Mouse (Mus musculus) heart, postnatal 0 days (tissue): ENCODE data around the gene Ermap. TPM values are rescaled to one million over a fixed set of nuclear protein-coding genes. Genes with fewer than 3 reads are reported as not detected.

Source experiments
- ATAC-seq: fragments of 200-750 bp; cut with Nextera tagmentation; 2 replicates; pipeline ENCODE4 v1.8.0; 2017; ENCODE audit warnings: low read depth, moderate number of reproducible peaks, moderate library complexity; ENCODE audit not compliant: insufficient read depth
- DNase-seq: peaks from one replicate; pipeline ENCODE4 v3.0.0-alpha.2; 2016; ENCODE audit warnings: low spot score
- H3K27ac ChIP-seq: fragments of 300-500 bp; sonication (generic); 2 replicates; pipeline ENCODE4 v1.5.1; 2014; ENCODE audit warnings: low read depth, mild to moderate bottlenecking
- H3K27me3 ChIP-seq: fragments of 300-500 bp; sonication (generic); 2 replicates; pipeline ENCODE4 v1.6.1; 2014; ENCODE audit warnings: low read length, mixed read lengths; ENCODE audit not compliant: control insufficient read depth, insufficient read depth
- H3K36me3 ChIP-seq: fragments of 300-500 bp; sonication (generic); replicated peaks from 2 replicates; pipeline ENCODE4 v1.6.1; 2014; ENCODE audit warnings: low read length, mixed read lengths; ENCODE audit not compliant: control insufficient read depth, insufficient read depth
- H3K4me1 ChIP-seq: fragments of 300-500 bp; sonication (generic); 2 replicates; pipeline ENCODE4 v1.6.1; 2014; ENCODE audit warnings: antibody characterized with exemption; ENCODE audit not compliant: control insufficient read depth, insufficient read depth
- H3K4me2 ChIP-seq: fragments of 300-500 bp; sonication (generic); 2 replicates; pipeline ENCODE4 v1.6.1; 2014; ENCODE audit warnings: low read depth, mild to moderate bottlenecking, low read length, moderate library complexity
- H3K4me3 ChIP-seq: fragments of 300-500 bp; sonication (generic); 2 replicates; pipeline ENCODE4 v1.5.1; 2014; ENCODE audit warnings: low read depth, low read length
- H3K9ac ChIP-seq: fragments of 300-500 bp; sonication (generic); replicated peaks from 2 replicates; pipeline ENCODE4 v1.6.1; 2014; ENCODE audit warnings: low read depth, low read length, mixed read lengths
- H3K9me3 ChIP-seq: fragments of 300-500 bp; sonication (generic); replicated peaks from 2 replicates; pipeline ENCODE4 v1.6.1; 2016; ENCODE audit warnings: low read length; ENCODE audit not compliant: control insufficient read depth
- CTCF ChIP-seq: IDR thresholded peaks from 2 replicates; pipeline ENCODE4 v1.5.1; 2016; ENCODE audit warnings: antibody characterized with exemption, control low read depth, low read depth
- EP300 ChIP-seq: IDR thresholded peaks from 2 replicates; pipeline ENCODE4 v1.6.1; 2016; ENCODE audit warnings: antibody characterized with exemption, low read depth
- WGBS: fragments of 180-500 bp; shearing (Covaris S2); extraction: QIAGEN DNeasy Blood & Tissue Kit; methylation state at CpG from one replicate; pipeline ENCODE4 v1.1.7; 2014; 5-methylcytosine and 5-hydroxymethylcytosine counted together
- microRNA counts: library from miRNA; unstranded; fragments of <30 nt; microRNA quantifications from one replicate; lab custom pipeline; 2015
- microRNA-seq: library from miRNA; unstranded; fragments of <30 nt; microRNA quantifications from one replicate; pipeline ENCODE4, GENCODE M21; 2016
- polyA plus RNA-seq: library from polyadenylated mRNA; unstranded; fragments of >200 nt; fragmentation: Nextera tagmentation; extraction: Ambion mirVana; gene quantifications from 2 replicates; pipeline ENCODE4 v1.2.1, GENCODE M21; 2015
- total RNA-seq: library from RNA; depleted of rRNA; stranded (reverse); fragments of >200 nt; gene quantifications from 2 replicates; pipeline ENCODE4 v1.2.3, GENCODE M21; 2014; ENCODE audit warnings: low replicate concordance; rRNA removed

Gene Ermap
- total and polyA plus RNA-seq, 2 experiments from 2014 or later: 0.57 TPM; not detected in 1

- DNase-seq (no peak), ATAC-seq (no peak)
- Histone ChIP-seq H3K27me3 (no peaks in the 10 kb centered on the region), H3K36me3 (peaks cover 20% of the 10 kb centered on the region), H3K27ac (peak overlapping the region; percentile 36; the same call in 1 of the 2 replicates), H3K4me1 (peaks cover 40% of the 10 kb centered on the region), H3K9ac (no peak overlapping the region), H3K4me3 (no peak overlapping the region), H3K9me3 (no peaks in the 10 kb centered on the region), H3K4me2 (no peak overlapping the region)
- WGBS: 60% methylated on average over 6 of the region's 6 CpGs
- TF ChIP-seq EP300 (no peak), CTCF (no peak)
Measured at GRCm38 (mm10) chr4:119127229-119127628, 62.6 kb downstream of the Ermap start.

GRCm38 (mm10) chr4:119125577-119126270 lies 64.1 kb downstream of the Ermap start:
- Histone ChIP-seq H3K9ac (no peak overlapping the region), H3K27me3 (no peaks in the 10 kb centered on the region), H3K27ac (peak overlapping the region; percentile 54; the same call in 1 of the 2 replicates), H3K9me3 (no peaks in the 10 kb centered on the region), H3K4me3 (no peak overlapping the region), H3K36me3 (0 out of 2 replicates have a peak, but pooled peaks cover 8% of the 10 kb centered on the region), H3K4me1 (peaks cover 48% of the 10 kb centered on the region), H3K4me2 (no peak overlapping the region)
- WGBS: 54% methylated on average over 9 of the region's 9 CpGs
- TF ChIP-seq EP300 (no peak), CTCF (no peak)
- DNase-seq (no peak), ATAC-seq (no peak)

MicroRNA genes within 50 kb of the gene (microRNA counts, 519-probe panel; counts per million panel counts)
- not detected for microRNA mmu-miR-1957 (lab: Ali Mortazavi, UCI)

Small RNA genes lying within 50 kb of the gene (microRNA-seq; reads per million reads assigned to microRNA genes)
- gene Mir1957a: not detected

Other genes starting within 250 kb of the Ermap start
- gene Lao1, start 228.4 kb downstream of the Ermap start, total RNA-seq: not detected in 2 replicates
- 0.10 TPM in 1 of 2 replicates, not detected in the other for gene Lao1, start 228.4 kb downstream of the Ermap start, polyA plus RNA-seq
- 93.0 and 120 TPM in 2 replicates for gene Slc2a1, start 81.3 kb downstream of the Ermap start, total RNA-seq
- gene Slc2a1, start 81.3 kb downstream of the Ermap start, polyA plus RNA-seq: 19.0 and 19.7 TPM in 2 replicates
- 12.9 and 14.3 TPM in 2 replicates for gene Zfp691, start 15.8 kb downstream of the Ermap start, total RNA-seq
- 13.7 and 13.8 TPM in 2 replicates for gene Zfp691, start 15.8 kb downstream of the Ermap start, polyA plus RNA-seq
- 33.2 and 49.1 TPM in 2 replicates for gene Svbp, start 5.3 kb upstream of the Ermap start, total RNA-seq
- 126 and 129 TPM in 2 replicates for gene Svbp, start 5.3 kb upstream of the Ermap start, polyA plus RNA-seq
- not detected in 2 replicates for gene Tmem269, start 28.2 kb upstream of the Ermap start, total RNA-seq
- not detected in 2 replicates for gene Tmem269, start 28.2 kb upstream of the Ermap start, polyA plus RNA-seq
- 7.1 and 7.5 TPM in 2 replicates for gene AU022252, start 42.7 kb upstream of the Ermap start, total RNA-seq
- gene AU022252, start 42.7 kb upstream of the Ermap start, polyA plus RNA-seq: 15.5 and 18.4 TPM in 2 replicates
- gene P3h1, start 42.9 kb upstream of the Ermap start, total RNA-seq: 34.3 and 40.8 TPM in 2 replicates
- gene P3h1, start 42.9 kb upstream of the Ermap start, polyA plus RNA-seq: 20.5 and 23.5 TPM in 2 replicates
- not detected in 2 replicates for gene Cldn19, start 65.4 kb upstream of the Ermap start, total RNA-seq
- gene Cldn19, start 65.4 kb upstream of the Ermap start, polyA plus RNA-seq: 0.05 TPM in 1 of 2 replicates, not detected in the other
- gene Ybx1, start 104.6 kb upstream of the Ermap start, total RNA-seq: 292 and 309 TPM in 2 replicates
- gene Ybx1, start 104.6 kb upstream of the Ermap start, polyA plus RNA-seq: 515 and 546 TPM in 2 replicates
- 15.2 and 31.1 TPM in 2 replicates for gene Ppih, start 130.5 kb upstream of the Ermap start, total RNA-seq
- gene Ppih, start 130.5 kb upstream of the Ermap start, polyA plus RNA-seq: 21.5 and 26.0 TPM in 2 replicates
- not detected in 2 replicates for gene Ccdc30, start 225.5 kb upstream of the Ermap start, total RNA-seq
- gene Ccdc30, start 225.5 kb upstream of the Ermap start, polyA plus RNA-seq: 2.1 and 2.3 TPM in 2 replicates
- 17.4 and 22.5 TPM in 2 replicates for gene Ppcs, start 232.4 kb upstream of the Ermap start, total RNA-seq
- gene Ppcs, start 232.4 kb upstream of the Ermap start, polyA plus RNA-seq: 39.3 and 40.0 TPM in 2 replicates
- not detected in 2 replicates for gene Zmynd12, start 232.8 kb upstream of the Ermap start, total RNA-seq
- 0.21 and 0.37 TPM in 2 replicates for gene Zmynd12, start 232.8 kb upstream of the Ermap start, polyA plus RNA-seq